Mouse (Mus musculus) hindbrain, postnatal 0 days (tissue): Measurements from ENCODE around the gene Lrrc7. TPM values are rescaled to one million over a fixed set of nuclear protein-coding genes. Genes with fewer than 3 reads are reported as not detected.

Experiments used
- ATAC-seq: fragments of 200-750 bp; cut with Nextera tagmentation; 2 replicates; pipeline ENCODE4 v1.8.0; 2017; ENCODE audit warnings: mild to moderate bottlenecking, moderate TSS enrichment, moderate library complexity
- DNase-seq: peaks from one replicate; pipeline ENCODE4 v3.0.0-alpha.2; 2015; ENCODE audit warnings: low spot score
- H3K27ac ChIP-seq: fragments of 300-500 bp; sonication (generic); 2 replicates; pipeline ENCODE4 v1.5.1; 2014; ENCODE audit warnings: mild to moderate bottlenecking
- H3K27me3 ChIP-seq: fragments of 300-500 bp; sonication (generic); 2 replicates; pipeline ENCODE4 v1.6.1; 2014; ENCODE audit warnings: low read length, mixed read lengths; ENCODE audit not compliant: insufficient read depth
- H3K36me3 ChIP-seq: fragments of 300-500 bp; sonication (generic); 2 replicates; pipeline ENCODE4 v1.6.1; 2014; ENCODE audit warnings: low read length, mixed read lengths; ENCODE audit not compliant: insufficient read depth
- H3K4me1 ChIP-seq: fragments of 300-500 bp; sonication (generic); 2 replicates; pipeline ENCODE4 v1.6.1; 2014; ENCODE audit warnings: antibody characterized with exemption, low read length, mixed read lengths; ENCODE audit not compliant: insufficient read depth
- H3K4me2 ChIP-seq: fragments of 300-500 bp; sonication (generic); 2 replicates; pipeline ENCODE4 v1.6.1; 2014; ENCODE audit warnings: low read depth, mild to moderate bottlenecking, low read length, moderate library complexity, mixed read lengths
- H3K4me3 ChIP-seq: fragments of 300-500 bp; sonication (generic); 2 replicates; pipeline ENCODE4 v1.5.1; 2014; ENCODE audit warnings: low read length
- H3K9ac ChIP-seq: fragments of 300-500 bp; sonication (generic); replicated peaks from 2 replicates; pipeline ENCODE4 v1.6.1; 2014; ENCODE audit warnings: mild to moderate bottlenecking, low read length, moderate library complexity, mixed read lengths
- H3K9me3 ChIP-seq: fragments of 300-500 bp; sonication (generic); 2 replicates; pipeline ENCODE4 v1.6.1; 2016; ENCODE audit warnings: low read length, mixed read lengths
- CTCF ChIP-seq: IDR thresholded peaks from 2 replicates; pipeline ENCODE4 v1.5.1; 2016; ENCODE audit warnings: antibody characterized with exemption, control low read depth, low read depth
- WGBS: fragments of 180-500 bp; shearing (Covaris S2); extraction: QIAGEN DNeasy Blood & Tissue Kit; methylation state at CpG from one replicate; pipeline ENCODE4 v1.1.7; 2014; 5-methylcytosine and 5-hydroxymethylcytosine counted together
- polyA plus RNA-seq: library from polyadenylated mRNA; unstranded; fragments of >200 nt; fragmentation: Nextera tagmentation; extraction: Ambion mirVana; gene quantifications from 2 replicates; pipeline ENCODE4 v1.2.1, GENCODE M21; 2015
- total RNA-seq: library from RNA; depleted of rRNA; stranded (reverse); fragments of >200 nt; gene quantifications from 2 replicates; pipeline ENCODE4 v1.2.3, GENCODE M21; 2014

The Lrrc7 gene
- total and polyA plus RNA-seq, 2 experiments from 2014 or later = 6.2 to 25.0 TPM

DNA sequence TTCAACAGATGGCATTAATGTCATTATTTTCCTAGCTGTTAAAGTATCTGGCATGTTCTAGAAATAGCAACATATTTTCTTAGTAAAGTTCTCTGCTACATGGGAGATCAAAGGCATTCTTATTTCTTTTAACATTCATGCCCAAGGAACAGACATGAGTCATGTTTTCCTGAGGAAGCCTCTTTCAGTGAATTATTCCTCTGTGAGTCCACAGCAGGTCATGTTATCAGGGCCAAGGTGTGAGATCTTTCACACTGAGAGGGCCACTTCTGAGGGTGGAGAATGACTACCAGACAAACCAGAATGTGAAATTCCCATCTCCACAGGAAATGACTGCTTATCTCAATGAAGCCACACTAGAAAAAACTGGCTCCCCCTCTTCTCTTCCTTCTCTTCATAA lies 309.4 kb downstream of the Lrrc7 start:
- no peak for TF ChIP-seq CTCF
- DNase-seq (no peak), ATAC-seq (no peak)
- H3K27me3 ChIP-seq = no peaks in the 10 kb centered on the region
- H3K9ac ChIP-seq = no peak overlapping the region
- no peaks in the 10 kb centered on the region for H3K4me1 ChIP-seq
- H3K4me3 ChIP-seq = no peak overlapping the region
- no peaks in the 10 kb centered on the region for H3K9me3 ChIP-seq
- H3K36me3 ChIP-seq = no peaks in the 10 kb centered on the region
- no peak overlapping the region for H3K4me2 ChIP-seq
- H3K27ac ChIP-seq = no peak overlapping the region

DNA sequence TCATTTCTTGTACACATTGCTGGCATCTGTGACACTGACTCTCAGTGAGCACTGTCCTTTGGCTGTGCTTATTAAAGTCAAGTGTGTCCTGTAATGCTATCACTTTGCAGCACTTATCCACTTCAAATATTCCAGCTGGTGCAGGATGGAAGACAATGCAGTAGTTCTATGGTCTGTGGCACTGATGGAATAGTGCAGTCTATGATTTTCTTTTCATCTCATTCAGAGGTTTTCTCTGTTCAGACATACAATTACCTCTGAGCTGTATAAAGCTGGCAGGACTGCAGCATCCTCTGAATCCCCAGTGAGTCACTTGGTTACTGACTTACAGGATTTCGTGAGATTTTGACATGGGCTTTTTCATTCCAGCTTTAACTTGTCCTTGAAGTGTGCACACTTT lies 314.3 kb downstream of the Lrrc7 start:
- ATAC-seq (no peak), DNase-seq (no peak)
- 69% methylated on average over 1 of the region's 1 CpGs for WGBS
- Histone ChIP-seq H3K27me3 (no peaks in the 10 kb centered on the region), H3K27ac (no peak overlapping the region), H3K4me1 (no peaks in the 10 kb centered on the region), H3K36me3 (no peaks in the 10 kb centered on the region), H3K4me3 (no peak overlapping the region), H3K9me3 (no peaks in the 10 kb centered on the region), H3K9ac (no peak overlapping the region), H3K4me2 (no peak overlapping the region)
- TF ChIP-seq CTCF = no peak

DNA sequence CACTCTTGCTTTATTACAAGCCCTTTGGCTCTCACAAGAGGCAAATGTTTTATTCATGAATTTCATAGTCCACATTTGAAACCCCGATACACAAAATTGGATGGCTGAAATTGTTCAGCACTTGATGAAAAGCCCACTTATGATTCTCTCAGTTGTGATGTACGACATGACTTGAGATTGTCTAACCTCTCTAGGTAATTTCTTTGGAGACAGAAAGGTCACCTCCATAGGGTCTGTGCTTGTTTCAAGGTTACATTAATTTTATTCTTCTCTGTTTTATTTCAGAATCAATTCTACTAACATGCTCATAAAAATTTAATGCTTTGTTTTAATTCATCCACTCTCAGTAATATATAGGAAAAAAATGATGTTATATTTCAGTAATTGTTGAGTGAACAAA lies 351.4 kb downstream of the Lrrc7 start:
- Histone ChIP-seq H3K4me1 (no peaks in the 10 kb centered on the region), H3K4me2 (no peak overlapping the region), H3K36me3 (no peaks in the 10 kb centered on the region), H3K27me3 (no peaks in the 10 kb centered on the region), H3K9me3 (no peaks in the 10 kb centered on the region), H3K4me3 (no peak overlapping the region), H3K27ac (no peak overlapping the region), H3K9ac (no peak overlapping the region)
- WGBS = 61% methylated on average over 2 of the region's 2 CpGs
- ATAC-seq (no peak), DNase-seq (no peak)
- no peak for TF ChIP-seq CTCF

DNA sequence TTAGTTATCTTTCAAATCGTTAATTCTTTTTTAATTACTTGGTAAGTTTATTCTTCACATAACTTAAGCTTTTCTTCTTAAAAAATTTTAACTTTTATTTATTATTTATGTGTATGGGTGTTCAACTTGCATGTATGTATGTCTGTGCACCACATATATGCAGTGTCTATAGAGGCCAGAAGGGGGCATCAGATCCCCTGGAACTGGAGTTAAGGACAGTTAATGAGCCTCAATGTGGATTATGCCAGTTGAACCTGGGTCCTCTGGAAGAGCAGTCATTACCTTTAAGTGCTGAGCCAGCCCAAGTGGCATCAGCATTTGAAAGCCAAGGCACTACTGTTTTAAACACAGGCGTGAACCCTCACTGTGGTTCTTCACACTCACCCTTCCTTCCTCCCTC lies 352.0 kb downstream of the Lrrc7 start:
- H3K9me3 ChIP-seq = no peaks in the 10 kb centered on the region
- ATAC-seq = peak; percentile 84
- no peak overlapping the region for H3K9ac ChIP-seq
- H3K4me2 ChIP-seq = no peak overlapping the region
- peak; percentile 68 for DNase-seq
- no peaks in the 10 kb centered on the region for H3K4me1 ChIP-seq
- H3K4me3 ChIP-seq = no peak overlapping the region
- H3K27me3 ChIP-seq = no peaks in the 10 kb centered on the region
- TF ChIP-seq CTCF = peak; percentile 75
- 16% methylated on average over 2 of the region's 2 CpGs for WGBS
- H3K36me3 ChIP-seq = no peaks in the 10 kb centered on the region
- H3K27ac ChIP-seq = no peak overlapping the region

DNA sequence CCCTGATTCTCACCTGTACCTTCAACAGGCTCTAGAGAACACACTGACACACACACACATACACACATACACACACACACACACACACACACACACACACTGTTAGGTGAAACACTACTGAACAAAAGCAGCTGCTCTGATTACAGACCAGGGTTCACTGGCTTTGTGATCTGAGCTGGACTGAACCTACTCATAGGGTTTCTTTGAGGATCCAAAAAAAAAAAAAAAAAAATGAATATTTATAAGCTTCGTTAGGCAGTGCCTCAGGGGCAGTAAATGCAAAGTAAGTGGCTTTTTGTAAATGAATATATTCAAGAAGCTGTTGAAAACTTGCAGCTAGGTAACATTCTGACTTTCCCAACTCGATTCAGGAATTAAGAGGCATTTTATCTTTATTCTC lies 354.2 kb downstream of the Lrrc7 start:
- no peak for DNase-seq
- Histone ChIP-seq H3K4me1 (no peaks in the 10 kb centered on the region), H3K27ac (no peak overlapping the region), H3K9me3 (no peaks in the 10 kb centered on the region), H3K36me3 (no peaks in the 10 kb centered on the region), H3K27me3 (no peaks in the 10 kb centered on the region), H3K4me3 (no peak overlapping the region), H3K4me2 (no peak overlapping the region), H3K9ac (no peak overlapping the region)
- ATAC-seq = no peak
- no peak for TF ChIP-seq CTCF
- WGBS = 40% methylated on average over 2 of the region's 2 CpGs

DNA sequence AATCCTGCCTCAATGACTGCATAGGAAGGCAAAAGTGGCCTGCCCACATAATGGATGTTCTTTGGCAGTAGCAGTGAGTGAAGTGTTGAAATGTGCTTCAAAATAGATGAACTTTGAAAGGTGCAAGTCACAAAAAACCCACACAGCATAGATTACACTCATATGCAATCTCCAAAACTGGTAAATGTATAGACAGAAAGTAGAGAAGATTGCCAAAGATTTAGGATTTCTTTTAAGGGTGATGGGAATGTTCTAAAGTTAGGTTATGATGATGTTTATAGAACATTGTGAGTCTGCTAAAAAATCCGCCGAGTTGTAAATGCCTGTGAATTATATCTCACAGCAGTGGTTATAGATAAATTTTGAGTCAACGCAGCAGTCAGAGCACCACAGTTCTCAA lies 359.2 kb downstream of the Lrrc7 start:
- ATAC-seq (no peak), DNase-seq (no peak)
- Histone ChIP-seq H3K4me2 (no peak overlapping the region), H3K9me3 (no peaks in the 10 kb centered on the region), H3K36me3 (no peaks in the 10 kb centered on the region), H3K9ac (no peak overlapping the region), H3K4me1 (no peaks in the 10 kb centered on the region), H3K4me3 (no peak overlapping the region), H3K27me3 (no peaks in the 10 kb centered on the region), H3K27ac (no peak overlapping the region)
- WGBS = 93% methylated on average over 3 of the region's 3 CpGs
- TF ChIP-seq CTCF = no peak

DNA sequence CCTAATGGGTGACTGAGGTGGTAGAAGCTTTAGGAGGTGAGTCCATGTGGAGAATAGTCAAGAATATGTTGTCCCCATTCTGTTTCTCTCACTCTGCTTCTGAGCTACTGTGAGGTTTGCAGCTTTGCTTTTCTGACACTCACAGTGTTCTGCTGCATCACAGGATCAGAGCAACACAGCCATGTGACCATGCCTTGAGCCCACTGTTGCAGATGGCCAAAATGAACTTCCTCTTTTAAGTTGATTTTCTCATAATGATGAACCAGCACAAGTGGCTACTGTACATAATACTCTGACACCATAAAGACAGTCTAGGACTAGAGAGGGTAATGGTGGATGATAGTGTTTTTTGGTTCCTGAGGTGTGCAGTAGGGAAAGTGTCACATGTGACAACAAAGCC lies 366.6 kb downstream of the Lrrc7 start:
- H3K27me3 ChIP-seq = no peaks in the 10 kb centered on the region
- H3K4me2 ChIP-seq = no peak overlapping the region
- H3K4me1 ChIP-seq = no peaks in the 10 kb centered on the region
- no peak for TF ChIP-seq CTCF
- no peaks in the 10 kb centered on the region for H3K9me3 ChIP-seq
- H3K36me3 ChIP-seq = no peaks in the 10 kb centered on the region
- no peak overlapping the region for H3K9ac ChIP-seq
- H3K4me3 ChIP-seq = no peak overlapping the region
- DNase-seq (no peak), ATAC-seq (no peak)
- no peak overlapping the region for H3K27ac ChIP-seq
